Mouse (Mus musculus): ENCODE measurements around the gene Jph2.

Jph2 gene

GRCm38 (mm10) chr2:163317281-163317680 is 80.5 kb downstream of the Jph2 start:
- DNase-seq (ENCODE audit: low spot score in 2 of 2): no peak

GRCm38 (mm10) chr2:163310163-163310688 is 87.6 kb downstream of the Jph2 start:
- no peak for DNase-seq (ENCODE audit: low spot score in 2 of 2)

- peak in 1 of 2 experiments; percentile 64 for DNase-seq (ENCODE audit: low spot score in 2 of 2)
Observed at GRCm38 (mm10) chr2:163309376-163309775, 88.4 kb downstream of the Jph2 start.

- DNase-seq (ENCODE audit: low spot score in 2 of 2): peak in 1 of 2 experiments; percentile 19
Observed at GRCm38 (mm10) chr2:163303037-163303436, 94.8 kb downstream of the Jph2 start.

- DNase-seq (ENCODE audit: low spot score in 2 of 2): no peak
Observed at GRCm38 (mm10) chr2:163301641-163302040, 96.2 kb downstream of the Jph2 start.

GRCm38 (mm10) chr2:163300069-163301060 is 97.4 kb downstream of the Jph2 start:
- DNase-seq (ENCODE audit: low spot score in 2 of 2): no peak

GRCm38 (mm10) chr2:163296999-163297630 is 100.7 kb downstream of the Jph2 start:
- DNase-seq (ENCODE audit: low spot score in 2 of 2): no peak

GRCm38 (mm10) chr2:163288881-163289379 is 108.9 kb downstream of the Jph2 start:
- no peak for DNase-seq (ENCODE audit: low spot score in 2 of 2)

Measured in left cerebral cortex, adult 9 months (tissue).